13 mouse cellular contexts compared by ENCODE assay signal in genomic region chr11:54091726-54092125, GRCm38 (mm10). TPM values are rescaled to one million over a fixed set of nuclear protein-coding genes. Genes with fewer than 3 reads are reported as not detected.
DNase-seq lines count a peak whose midpoint lies in the region; ATAC-seq and TF ChIP-seq lines count a peak whose summit lies in the region.
"Had no signal": no experiment of that assay in that cellular context is flagged by ENCODE, and none has a peak within 500 bp of the region (broad histone marks: within the 10 kb centered on the region; RNA-seq: fewer than 3 reads in every experiment).

No protein-coding gene starts in this region.

- H3K9ac ChIP-seq in forebrain, embryonic 12.5 days = no peak overlapping the region

- peak overlapping the region; percentile 93 for H3K27ac ChIP-seq in bone marrow macrophage, adult 2 months (ENCODE audit: insufficient read depth, low read depth, low read length)
- H3K27ac ChIP-seq in olfactory bulb, adult 2 months (ENCODE audit: insufficient read depth, low read depth, low read length) = peak overlapping the region; percentile 78
- H3K27ac ChIP-seq in forebrain, embryonic 12.5 days = no peak overlapping the region

- TF ChIP-seq CTCF in bone marrow macrophage, adult 2 months (IDR thresholded peaks at IDR 0.05; ENCODE audit: low read depth, low read length) = no peak
- TF ChIP-seq CTCF in olfactory bulb, adult 2 months (IDR thresholded peaks at IDR 0.05; ENCODE audit: insufficient read depth, low read depth, low read length) = no peak

- WGBS in olfactory bulb, adult 2 months = 34% methylated on average over 8 of the region's 8 CpGs
- WGBS in forebrain, embryonic 12.5 days = 47% methylated on average over 8 of the region's 8 CpGs

- ATAC-seq in forebrain, embryonic 12.5 days (ENCODE audit: low FRiP score) = no peak
- ATAC-seq: forebrain, embryonic 14.5 days; intestine, embryonic 16.5 days had no signal

- peaks cover 43% of the 10 kb centered on the region for H3K4me1 ChIP-seq in bone marrow macrophage, adult 2 months (ENCODE audit: control insufficient read depth, insufficient read depth, low read length)
- H3K4me1 ChIP-seq in olfactory bulb, adult 2 months (ENCODE audit: control insufficient read depth, insufficient read depth, low read length) = peaks cover 17% of the 10 kb centered on the region
- H3K4me1 ChIP-seq in forebrain, embryonic 12.5 days = 0 out of 2 replicates have a peak, but pooled peaks cover 4% of the 10 kb centered on the region

- H3K9me3 ChIP-seq in forebrain, embryonic 12.5 days = no peaks in the 10 kb centered on the region
- H3K9me3 ChIP-seq: megakaryocyte, embryonic 14.5 days had no signal

- no peak overlapping the region for H3K4me2 ChIP-seq in forebrain, embryonic 12.5 days

- peak overlapping the region; percentile 34 for H3K4me3 ChIP-seq in bone marrow macrophage, adult 2 months (ENCODE audit: insufficient read depth, low read length)
- H3K4me3 ChIP-seq in olfactory bulb, adult 2 months (ENCODE audit: insufficient read depth, low read depth, low read length) = no peak overlapping the region
- H3K4me3 ChIP-seq in forebrain, embryonic 12.5 days (replicated peaks) = no peak overlapping the region

- TF ChIP-seq POLR2A in bone marrow macrophage, adult 2 months (IDR thresholded peaks at IDR 0.05; ENCODE audit: borderline replicate concordance, low read depth, low read length) = no peak
- TF ChIP-seq POLR2A in olfactory bulb, adult 2 months (IDR thresholded peaks at IDR 0.05; ENCODE audit: insufficient read depth, low read depth, low read length) = no peak

- peak; percentile 34 for DNase-seq in gastrocnemius, adult 18-20 months (ENCODE audit: low spot score)
- DNase-seq in gastrocnemius, postnatal 10 days = no peak
- peak; percentile 43 for DNase-seq in lung, postnatal 25 days (ENCODE audit: low spot score)
- DNase-seq in lung, postnatal 14 days = no peak
- DNase-seq in layer of hippocampus, postnatal 36 days = no peak
- DNase-seq: left cerebral cortex, postnatal 4 days; thymus, postnatal 14 days had no signal

- H3K27me3 ChIP-seq in forebrain, embryonic 12.5 days = no peaks in the 10 kb centered on the region

- no peaks in the 10 kb centered on the region for H3K36me3 ChIP-seq in forebrain, embryonic 12.5 days (replicated peaks)

RNA-seq across cellular contexts. Expression of gene P4ha2, which starts 8.2 kb away (rescaled TPM):
- 10 to 100 TPM; 31.9 to 38.1 TPM for total RNA-seq in gastrocnemius, adult 18-20 months (2021)
- total RNA-seq in gastrocnemius, postnatal 10 days (2021) = 10 to 100 TPM; 21.1 to 27.7 TPM
- 2.9 and 4.3 TPM in 2 replicates for polyA plus RNA-seq in bone marrow macrophage, adult 2 months (2012; ENCODE audit: insufficient read depth, insufficient read length, missing spikeins)
- polyA plus RNA-seq in olfactory bulb, adult 2 months (2012; ENCODE audit: insufficient read depth, insufficient read length, low replicate concordance, missing spikeins) = not detected in 2 replicates
- polyA plus RNA-seq in forebrain, embryonic 12.5 days (2016; fragmentation: Nextera tagmentation; extraction: Ambion mirVana) = 10.5 and 12.7 TPM in 2 replicates
- total RNA-seq in layer of hippocampus, postnatal 36 days (2021) = 10 to 100 TPM; 20.6 to 29.8 TPM

RNA-seq across cellular contexts. Expression of gene Pdlim4, which starts 22.9 kb away (rescaled TPM):
- 1 to 10 TPM; 5.1 to 5.6 TPM for total RNA-seq in gastrocnemius, adult 18-20 months (2021)
- total RNA-seq in gastrocnemius, postnatal 10 days (2021) = 10 to 100 TPM; 26.0 to 37.9 TPM
- polyA plus RNA-seq in bone marrow macrophage, adult 2 months (2012; ENCODE audit: insufficient read depth, insufficient read length, missing spikeins) = 69.0 and 75.4 TPM in 2 replicates
- polyA plus RNA-seq in olfactory bulb, adult 2 months (2012; ENCODE audit: insufficient read depth, insufficient read length, low replicate concordance, missing spikeins) = not detected in 2 replicates
- 38.2 and 43.8 TPM in 2 replicates for polyA plus RNA-seq in forebrain, embryonic 12.5 days (2016; fragmentation: Nextera tagmentation; extraction: Ambion mirVana)
- total RNA-seq in layer of hippocampus, postnatal 36 days (2021) = 10 to 100 TPM; 11.5 to 16.2 TPM

Comparison
In these comparisons a context has a peak if more than half of its experiments do, and no peak if none do; other contexts are left out.
1. DNase-seq: peak in gastrocnemius, adult 18-20 months (single experiment) and lung, postnatal 25 days (single experiment); none in gastrocnemius, postnatal 10 days (single experiment), lung, postnatal 14 days (single experiment) and layer of hippocampus, postnatal 36 days (0 of 2).